Mouse (Mus musculus) lung, postnatal 25 days (tissue): ENCODE measurements around the gene Mroh3.

ENCODE experiments used
- DNase-seq: peaks from one replicate; pipeline ENCODE4 v3.0.0; 2022; ENCODE audit warnings: low spot score

Gene Mroh3

DNA sequence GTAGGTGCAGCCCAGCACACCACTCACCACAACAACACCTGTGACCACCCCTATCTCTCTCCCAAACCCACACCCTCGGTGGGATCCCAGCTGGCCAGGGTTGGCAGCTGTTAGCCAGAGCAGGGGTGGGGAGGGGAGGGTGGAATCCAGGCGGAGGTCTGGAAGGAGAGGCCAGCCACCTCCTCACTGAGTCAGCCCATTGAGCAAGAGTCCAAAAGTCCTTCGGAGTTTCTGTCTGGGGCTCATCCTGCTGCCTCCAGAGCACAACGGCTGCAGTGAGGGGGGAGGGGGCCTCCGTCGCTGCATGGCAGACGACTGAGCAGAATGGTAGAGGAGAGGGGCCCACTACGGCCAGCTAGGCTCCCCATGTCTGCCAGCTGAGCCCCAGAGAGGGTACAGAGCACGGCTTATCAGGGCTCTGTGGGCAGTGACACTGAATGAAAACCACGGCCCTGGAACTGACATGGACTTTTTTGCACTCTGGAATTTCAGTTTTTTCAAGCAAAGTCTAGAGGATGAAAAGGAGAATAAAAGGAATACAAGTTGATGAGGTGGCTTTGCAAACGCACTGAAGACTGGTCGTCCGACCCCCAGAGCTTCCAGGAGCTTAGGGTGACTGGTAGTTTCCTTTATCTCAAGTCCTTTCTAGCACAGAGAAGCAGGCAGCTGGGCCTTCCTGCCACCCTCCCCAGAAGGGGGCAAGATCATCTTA lies 15.9 kb upstream of the Mroh3 start:
- DNase-seq, result no peak

DNA sequence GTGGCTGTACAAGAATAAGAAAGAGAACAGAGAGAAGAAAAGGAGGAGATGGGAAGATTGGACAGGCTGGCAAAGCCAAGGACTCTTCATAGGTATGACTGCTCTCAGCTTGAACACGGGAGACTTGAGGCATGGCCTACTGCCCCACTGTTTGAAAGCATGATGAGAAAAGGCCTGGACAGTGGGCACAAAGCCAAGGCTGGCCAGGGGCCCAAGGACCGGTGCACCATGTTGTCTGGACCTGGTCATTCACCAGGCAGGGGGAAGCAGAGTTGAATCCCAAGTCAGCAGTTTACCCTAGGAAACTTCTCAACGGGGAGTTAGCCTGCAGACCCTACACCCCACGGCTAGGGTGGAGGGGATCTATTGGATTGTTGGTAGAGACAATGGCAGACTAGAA lies 15.2 kb upstream of the Mroh3 start:
- DNase-seq, result no peak

- no peak for DNase-seq
These were observed 14.0 kb upstream of the Mroh3 start for GRCm38 (mm10) chr1:136226626-136227025.

- no peak for DNase-seq
These were observed 13.2 kb upstream of the Mroh3 start for GRCm38 (mm10) chr1:136225846-136226245.

GRCm38 (mm10) chr1:136223758-136224342 lies 11.2 kb upstream of the Mroh3 start:
- DNase-seq, result no peak

DNA sequence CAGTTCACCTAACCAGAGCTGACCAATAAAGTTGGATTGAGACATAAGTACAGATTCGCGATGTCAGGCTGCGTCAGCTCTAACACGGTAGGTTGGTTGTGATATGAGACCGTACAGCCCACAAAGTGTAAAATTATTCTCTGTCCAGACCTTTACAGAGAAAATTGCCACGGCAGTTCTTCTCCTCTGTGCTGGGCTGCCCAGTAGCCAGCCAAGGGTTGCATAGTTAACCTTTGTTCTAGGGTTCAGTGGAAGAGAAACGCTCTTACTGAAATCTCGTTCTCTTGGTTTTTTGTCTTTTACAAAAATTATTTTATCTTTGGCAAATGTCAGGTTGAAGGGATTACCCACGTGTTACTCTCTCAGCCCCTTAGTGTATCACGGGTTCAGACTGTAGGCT lies 9.8 kb upstream of the Mroh3 start:
- DNase-seq, result no peak

DNA sequence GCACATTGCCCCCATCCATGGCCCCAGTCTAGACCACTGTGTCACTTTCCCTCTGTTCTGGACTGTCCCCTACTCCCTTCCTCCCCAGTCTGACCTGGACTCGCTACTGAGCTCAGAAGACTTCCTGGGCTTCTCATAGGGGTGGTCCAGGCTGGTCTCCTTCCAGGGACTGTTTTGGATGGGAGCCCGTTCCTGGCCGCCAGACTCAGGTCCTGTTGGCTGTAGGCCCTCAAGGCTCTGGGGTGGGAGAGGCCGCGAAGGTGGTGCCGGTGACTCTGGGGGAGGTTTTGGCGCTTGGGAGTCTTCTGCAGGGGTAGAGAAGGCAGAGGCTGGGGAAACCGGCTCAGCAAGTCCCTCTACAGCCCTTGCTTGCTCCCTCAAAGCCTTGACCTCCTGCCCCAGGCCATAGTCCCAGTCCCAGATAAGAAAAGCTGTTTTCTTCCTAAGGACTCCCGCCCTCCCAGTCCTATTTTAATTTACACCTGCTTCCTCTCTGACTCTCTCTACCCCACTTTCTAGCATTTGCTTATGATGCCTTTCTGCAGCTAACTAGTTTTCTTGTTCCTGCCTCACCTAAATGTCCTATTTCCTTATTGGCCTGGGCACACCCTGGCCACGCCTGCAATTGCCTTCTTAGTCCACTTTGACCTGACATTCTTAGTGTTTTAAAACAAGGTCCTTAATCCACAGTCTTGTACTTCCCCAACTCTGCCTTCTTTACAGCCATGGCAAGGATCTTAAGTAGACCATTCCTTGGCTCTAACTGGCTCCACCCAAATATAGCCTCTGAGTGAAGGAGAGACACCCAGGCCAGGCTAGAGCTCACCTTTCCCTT lies 7.6 kb upstream of the Mroh3 start:
- peak; percentile 45 for DNase-seq

- no peak for DNase-seq
These were observed 1.7 kb upstream of the Mroh3 start for GRCm38 (mm10) chr1:136214304-136214703.

DNA sequence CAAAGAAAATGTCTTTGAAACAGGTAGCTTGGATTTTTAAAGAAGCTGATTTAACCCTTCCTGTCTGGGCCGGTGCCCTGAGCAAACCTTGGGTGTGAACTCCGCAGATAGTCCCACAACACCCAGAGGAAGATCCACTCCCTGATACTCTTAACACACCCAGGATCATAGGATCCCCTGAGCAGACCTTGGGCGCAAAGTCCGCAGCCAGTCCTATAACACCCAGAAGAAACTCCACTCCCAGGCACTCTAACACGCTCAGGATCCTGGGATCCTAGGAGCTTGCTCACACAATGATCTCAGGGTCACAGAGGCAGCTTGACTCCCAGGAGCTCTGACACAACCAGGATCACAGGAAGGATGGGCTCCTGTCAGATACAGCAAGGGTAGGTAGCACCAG lies 22.6 kb downstream of the Mroh3 start:
- no peak for DNase-seq

- DNase-seq, result peak; percentile 14
These were observed 33.1 kb downstream of the Mroh3 start for GRCm38 (mm10) chr1:136179511-136180001.

GRCm38 (mm10) chr1:136178741-136179140 lies 33.9 kb downstream of the Mroh3 start:
- peak; percentile 84 for DNase-seq

GRCm38 (mm10) chr1:136177085-136177484 lies 35.5 kb downstream of the Mroh3 start:
- DNase-seq, result peak; percentile 64

- DNase-seq, result peak; percentile 53
These were observed 37.4 kb downstream of the Mroh3 start for GRCm38 (mm10) chr1:136175183-136175582.

GRCm38 (mm10) chr1:136174101-136174606 lies 38.5 kb downstream of the Mroh3 start:
- DNase-seq, result peak; percentile 37

GRCm38 (mm10) chr1:136172696-136173095 lies 39.9 kb downstream of the Mroh3 start:
- no peak for DNase-seq

DNA sequence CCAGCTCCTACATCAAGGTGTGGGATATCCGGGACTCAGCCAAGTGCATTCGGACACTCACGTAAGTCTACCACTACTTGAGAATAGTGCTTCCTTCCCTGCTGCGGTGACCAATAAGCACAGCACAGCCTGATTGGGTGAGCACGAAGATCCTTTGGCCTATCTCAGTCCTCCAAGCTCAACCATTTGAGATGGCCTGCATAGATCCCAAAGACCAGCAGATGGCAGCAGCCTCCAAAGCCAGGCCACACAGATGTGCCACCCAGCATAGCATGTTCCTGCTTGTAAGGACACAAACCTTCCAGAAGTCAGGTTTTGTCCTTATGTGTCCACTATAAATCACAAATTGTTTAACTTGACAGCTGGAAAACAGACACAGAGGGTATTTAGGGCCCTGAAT lies 42.5 kb downstream of the Mroh3 start:
- DNase-seq, result peak; percentile 76

- no peak for DNase-seq
These were observed 45.0 kb downstream of the Mroh3 start for GRCm38 (mm10) chr1:136167657-136168056.

GRCm38 (mm10) chr1:136165436-136165835 lies 47.2 kb downstream of the Mroh3 start:
- no peak for DNase-seq

- DNase-seq, result no peak
These were observed 51.2 kb downstream of the Mroh3 start for GRCm38 (mm10) chr1:136161333-136161921.

DNA sequence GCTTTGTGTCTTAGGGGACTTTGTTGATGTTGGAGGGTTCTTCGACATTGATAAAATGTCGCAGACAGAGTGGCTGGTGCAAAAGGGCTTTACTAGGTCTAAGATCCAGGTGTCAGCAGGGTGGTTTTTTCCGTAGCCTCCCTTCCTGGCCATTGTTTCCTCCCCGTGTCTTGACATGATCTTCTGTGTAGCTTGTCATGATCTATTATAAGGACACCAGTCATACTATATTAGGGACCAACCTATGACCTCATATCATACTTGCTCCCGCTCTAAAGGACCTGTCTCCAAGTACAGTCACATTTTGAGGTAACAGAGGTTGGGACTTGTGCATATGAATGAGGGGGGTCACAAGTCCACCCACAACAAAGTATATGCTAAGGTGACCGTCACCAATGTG lies 51.7 kb downstream of the Mroh3 start:
- no peak for DNase-seq

DNA sequence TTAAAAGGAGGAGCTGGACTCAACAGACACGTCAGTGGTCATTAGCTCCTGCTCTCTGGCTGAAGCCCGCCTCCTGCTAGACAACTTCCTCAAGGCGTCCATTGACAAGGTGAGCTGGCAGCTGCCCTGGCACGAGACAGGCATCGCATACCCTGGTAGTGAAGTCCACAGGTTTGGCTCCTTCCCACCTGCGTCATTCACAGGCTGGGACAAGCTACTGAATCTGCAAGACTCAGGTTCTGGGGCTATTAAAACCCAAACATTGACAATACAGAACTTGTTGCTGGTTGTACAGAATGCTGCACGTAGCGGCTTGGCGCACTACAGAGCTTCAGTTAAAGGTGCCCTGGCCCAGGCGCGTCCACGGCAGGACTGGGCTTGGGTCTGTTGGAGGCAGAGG lies 52.3 kb downstream of the Mroh3 start:
- DNase-seq, result no peak

GRCm38 (mm10) chr1:136159830-136160229 lies 52.8 kb downstream of the Mroh3 start:
- no peak for DNase-seq
